Mouse (Mus musculus) c-Kit-positive CD71-positive TER-119-positive erythroid progenitor cells, embryonic 14.5 days (primary cell): ENCODE data around the gene Socs7.

Source experiments
- DNase-seq: peaks from one replicate; pipeline ENCODE4 v3.0.0-alpha.2; 2013; ENCODE audit warnings: low spot score

Socs7 gene

GRCm38 (mm10) chr11:97442891-97443675 lies 80.7 kb downstream of the Socs7 start:
- peak; percentile 73 for DNase-seq

GRCm38 (mm10) chr11:97445596-97445995 lies 83.2 kb downstream of the Socs7 start:
- no peak for DNase-seq

- DNase-seq: peak; percentile 95
Measured at GRCm38 (mm10) chr11:97445999-97446511, 83.7 kb downstream of the Socs7 start.

GRCm38 (mm10) chr11:97447979-97448378 lies 85.6 kb downstream of the Socs7 start:
- DNase-seq: no peak
